Mouse (Mus musculus): ENCODE measurements around the gene Abhd11. TPM values are rescaled to one million over a fixed set of nuclear protein-coding genes. Genes with fewer than 3 reads are reported as not detected.
"Not testable (repeated sequence)": the region's sequence is repeated elsewhere in the genome, so short reads cannot be mapped to it uniquely, and the experiment has no call there.

Gene Abhd11
- polyA plus RNA-seq, 1 experiment from 2014 or later: 59.9 TPM

GRCm38 (mm10) chr5:135040777-135041176, 31.8 kb downstream of the Abhd11 start:
- WGBS (ENCODE audit: insufficient replicate concordance): 35% methylated on average over 11 of the region's 11 CpGs
- Histone ChIP-seq H3K27ac (ENCODE audit: low read depth, low read length) (no peak overlapping the region), H3K9me3 (replicated peaks; ENCODE audit: control insufficient read depth, low read length) (no peaks in the 10 kb centered on the region), H3K36me3 (ENCODE audit: control insufficient read depth, insufficient read depth, low read length) (peaks cover 8% of the 10 kb centered on the region), H3K4me2 (no peak overlapping the region), H3K4me1 (ENCODE audit: control insufficient read depth, insufficient read depth, low read length) (peaks cover 15% of the 10 kb centered on the region), H3K27me3 (ENCODE audit: control insufficient read depth, insufficient read depth, low read length) (no peaks in the 10 kb centered on the region), H3K9ac (ENCODE audit: low read depth, low read length) (no peak overlapping the region), H3K4me3 (ENCODE audit: low read depth, low read length) (no peak overlapping the region)
- ATAC-seq (replicated peaks; ENCODE audit: insufficient number of reproducible peaks, low FRiP score, low TSS enrichment): no peak

- 34% methylated on average over 21 of the region's 21 CpGs for WGBS (ENCODE audit: insufficient replicate concordance)
- H3K9ac ChIP-seq (ENCODE audit: low read depth, low read length): no peak overlapping the region
- H3K9me3 ChIP-seq (replicated peaks; ENCODE audit: control insufficient read depth, low read length): no peaks in the 10 kb centered on the region
- H3K36me3 ChIP-seq (ENCODE audit: control insufficient read depth, insufficient read depth, low read length): peaks cover 8% of the 10 kb centered on the region
- peaks cover 15% of the 10 kb centered on the region for H3K4me1 ChIP-seq (ENCODE audit: control insufficient read depth, insufficient read depth, low read length)
- H3K27me3 ChIP-seq (ENCODE audit: control insufficient read depth, insufficient read depth, low read length): no peaks in the 10 kb centered on the region
- H3K4me3 ChIP-seq (ENCODE audit: low read depth, low read length): no peak overlapping the region
- peak overlapping the region; percentile 30 for H3K4me2 ChIP-seq
- no peak overlapping the region for H3K27ac ChIP-seq (ENCODE audit: low read depth, low read length)
- peak; percentile 31; the same call in 1 of the 2 replicates for ATAC-seq (replicated peaks; ENCODE audit: insufficient number of reproducible peaks, low FRiP score, low TSS enrichment)
These were observed 33.3 kb downstream of the Abhd11 start for GRCm38 (mm10) chr5:135042105-135042788.

GRCm38 (mm10) chr5:135044575-135044974, 35.6 kb downstream of the Abhd11 start:
- Histone ChIP-seq H3K36me3 (ENCODE audit: control insufficient read depth, insufficient read depth, low read length) (peaks cover 16% of the 10 kb centered on the region), H3K27me3 (ENCODE audit: control insufficient read depth, insufficient read depth, low read length) (no peaks in the 10 kb centered on the region), H3K9me3 (replicated peaks; ENCODE audit: control insufficient read depth, low read length) (no peaks in the 10 kb centered on the region), H3K9ac (ENCODE audit: low read depth, low read length) (no peak overlapping the region), H3K27ac (ENCODE audit: low read depth, low read length) (no peak overlapping the region), H3K4me1 (ENCODE audit: control insufficient read depth, insufficient read depth, low read length) (peaks cover 14% of the 10 kb centered on the region), H3K4me3 (ENCODE audit: low read depth, low read length) (no peak overlapping the region), H3K4me2 (no peak overlapping the region)
- no peak for ATAC-seq (replicated peaks; ENCODE audit: insufficient number of reproducible peaks, low FRiP score, low TSS enrichment)
- 89% methylated on average over 3 of the region's 3 CpGs for WGBS (ENCODE audit: insufficient replicate concordance)

GRCm38 (mm10) chr5:135048539-135048938, 39.6 kb downstream of the Abhd11 start:
- Histone ChIP-seq H3K4me3 (ENCODE audit: low read depth, low read length) (no peak overlapping the region), H3K27ac (ENCODE audit: low read depth, low read length) (no peak overlapping the region), H3K36me3 (ENCODE audit: control insufficient read depth, insufficient read depth, low read length) (peaks cover 19% of the 10 kb centered on the region), H3K9ac (ENCODE audit: low read depth, low read length) (no peak overlapping the region), H3K27me3 (ENCODE audit: control insufficient read depth, insufficient read depth, low read length) (no peaks in the 10 kb centered on the region), H3K4me1 (ENCODE audit: control insufficient read depth, insufficient read depth, low read length) (no peaks in the 10 kb centered on the region), H3K9me3 (replicated peaks; ENCODE audit: control insufficient read depth, low read length) (no peaks in the 10 kb centered on the region), H3K4me2 (no peak overlapping the region)
- 85% methylated on average over 5 of the region's 5 CpGs for WGBS (ENCODE audit: insufficient replicate concordance)
- no peak for ATAC-seq (replicated peaks; ENCODE audit: insufficient number of reproducible peaks, low FRiP score, low TSS enrichment)

GRCm38 (mm10) chr5:135049268-135049667, 40.3 kb downstream of the Abhd11 start:
- not testable (repeated sequence) for ATAC-seq (replicated peaks; ENCODE audit: insufficient number of reproducible peaks, low FRiP score, low TSS enrichment); H3K4me3 ChIP-seq (ENCODE audit: low read depth, low read length); H3K27ac ChIP-seq (ENCODE audit: low read depth, low read length); H3K4me2 ChIP-seq; H3K9me3 ChIP-seq (replicated peaks; ENCODE audit: control insufficient read depth, low read length); H3K27me3 ChIP-seq (ENCODE audit: control insufficient read depth, insufficient read depth, low read length); H3K4me1 ChIP-seq (ENCODE audit: control insufficient read depth, insufficient read depth, low read length); H3K9ac ChIP-seq (ENCODE audit: low read depth, low read length)
- peaks cover 22% of the 10 kb centered on the region for H3K36me3 ChIP-seq (ENCODE audit: control insufficient read depth, insufficient read depth, low read length)
- WGBS (ENCODE audit: insufficient replicate concordance): 94% methylated on average over 6 of the region's 6 CpGs

GRCm38 (mm10) chr5:135053356-135053755, 44.4 kb downstream of the Abhd11 start:
- Histone ChIP-seq H3K9ac (ENCODE audit: low read depth, low read length) (no peak overlapping the region), H3K27me3 (ENCODE audit: control insufficient read depth, insufficient read depth, low read length) (no peaks in the 10 kb centered on the region), H3K27ac (ENCODE audit: low read depth, low read length) (no peak overlapping the region), H3K36me3 (ENCODE audit: control insufficient read depth, insufficient read depth, low read length) (peaks cover 26% of the 10 kb centered on the region), H3K4me2 (no peak overlapping the region), H3K9me3 (replicated peaks; ENCODE audit: control insufficient read depth, low read length) (no peaks in the 10 kb centered on the region), H3K4me3 (ENCODE audit: low read depth, low read length) (no peak overlapping the region), H3K4me1 (ENCODE audit: control insufficient read depth, insufficient read depth, low read length) (no peaks in the 10 kb centered on the region)
- no peak for ATAC-seq (replicated peaks; ENCODE audit: insufficient number of reproducible peaks, low FRiP score, low TSS enrichment)
- WGBS (ENCODE audit: insufficient replicate concordance): 78% methylated on average over 12 of the region's 12 CpGs

Other genes starting within 250 kb of the Abhd11 start
- gene Tmem270, start 102.4 kb upstream of the Abhd11 start, polyA plus RNA-seq (2014; fragmentation: Nextera tagmentation; extraction: Ambion mirVana): not detected in 2 replicates
- gene Cldn13, start 93.6 kb upstream of the Abhd11 start, polyA plus RNA-seq (2014; fragmentation: Nextera tagmentation; extraction: Ambion mirVana): 15.0 and 17.1 TPM in 2 replicates
- 10.3 and 11.1 TPM in 2 replicates for gene Mettl27, start 76.8 kb upstream of the Abhd11 start, polyA plus RNA-seq (2014; fragmentation: Nextera tagmentation; extraction: Ambion mirVana)
- 1.4 and 1.7 TPM in 2 replicates for gene Cldn4, start 62.2 kb upstream of the Abhd11 start, polyA plus RNA-seq (2014; fragmentation: Nextera tagmentation; extraction: Ambion mirVana)
- gene Cldn3, start 22.9 kb upstream of the Abhd11 start, polyA plus RNA-seq (2014; fragmentation: Nextera tagmentation; extraction: Ambion mirVana): 1.2 and 1.5 TPM in 2 replicates
- gene Stx1a, start 14.3 kb downstream of the Abhd11 start, polyA plus RNA-seq (2014; fragmentation: Nextera tagmentation; extraction: Ambion mirVana): 10.4 and 13.4 TPM in 2 replicates
- gene Dnajc30, start 55.0 kb downstream of the Abhd11 start, polyA plus RNA-seq (2014; fragmentation: Nextera tagmentation; extraction: Ambion mirVana): 29.2 and 30.9 TPM in 2 replicates
- gene Bud23, start 55.8 kb downstream of the Abhd11 start, polyA plus RNA-seq (2014; fragmentation: Nextera tagmentation; extraction: Ambion mirVana): 74.8 and 78.3 TPM in 2 replicates
- gene Vps37d, start 69.1 kb downstream of the Abhd11 start, polyA plus RNA-seq (2014; fragmentation: Nextera tagmentation; extraction: Ambion mirVana): 2.0 and 2.6 TPM in 2 replicates
- gene Mlxipl, start 80.7 kb downstream of the Abhd11 start, polyA plus RNA-seq (2014; fragmentation: Nextera tagmentation; extraction: Ambion mirVana): 0.54 and 1.2 TPM in 2 replicates
- 20.0 and 21.3 TPM in 2 replicates for gene Tbl2, start 140.5 kb downstream of the Abhd11 start, polyA plus RNA-seq (2014; fragmentation: Nextera tagmentation; extraction: Ambion mirVana)
- gene Bcl7b, start 159.1 kb downstream of the Abhd11 start, polyA plus RNA-seq (2014; fragmentation: Nextera tagmentation; extraction: Ambion mirVana): 32.3 and 35.2 TPM in 2 replicates
- 28.9 and 45.4 TPM in 2 replicates for gene Baz1b, start 178.1 kb downstream of the Abhd11 start, polyA plus RNA-seq (2014; fragmentation: Nextera tagmentation; extraction: Ambion mirVana)
- 3.6 and 4.9 TPM in 2 replicates for gene Fzd9, start 242.1 kb downstream of the Abhd11 start, polyA plus RNA-seq (2014; fragmentation: Nextera tagmentation; extraction: Ambion mirVana)

All from heart, embryonic 11.5 days (tissue).